Mouse (Mus musculus) midbrain, embryonic 12.5 days (tissue): ENCODE data around the gene Cggbp1. TPM values are rescaled to one million over a fixed set of nuclear protein-coding genes. Genes with fewer than 3 reads are reported as not detected.

Experiments used
- ATAC-seq: fragments of 200-750 bp; cut with Nextera tagmentation; 2 replicates; pipeline ENCODE4 v1.8.0; 2017; ENCODE audit warnings: low read depth, moderate TSS enrichment, moderate library complexity; ENCODE audit not compliant: low FRiP score
- H3K27ac ChIP-seq: fragments of 300-500 bp; sonication (generic); replicated peaks from 2 replicates; pipeline ENCODE4 v1.5.1; 2016; ENCODE audit warnings: mild to moderate bottlenecking
- H3K27me3 ChIP-seq: fragments of 300-500 bp; sonication (generic); 2 replicates; pipeline ENCODE4 v1.6.1; 2016; ENCODE audit warnings: mild to moderate bottlenecking
- H3K36me3 ChIP-seq: fragments of 300-500 bp; sonication (generic); 2 replicates; pipeline ENCODE4 v1.6.1; 2016
- H3K4me1 ChIP-seq: fragments of 300-500 bp; sonication (generic); 2 replicates; pipeline ENCODE4 v1.6.1; 2016
- H3K4me2 ChIP-seq: fragments of 300-500 bp; sonication (generic); replicated peaks from 2 replicates; pipeline ENCODE4 v1.6.1; 2016; ENCODE audit warnings: mild to moderate bottlenecking, moderate library complexity
- H3K4me3 ChIP-seq: fragments of 300-500 bp; sonication (generic); 2 replicates; pipeline ENCODE4 v1.5.1; 2016; ENCODE audit warnings: mild to moderate bottlenecking
- H3K9ac ChIP-seq: fragments of 300-500 bp; sonication (generic); replicated peaks from 2 replicates; pipeline ENCODE4 v1.6.1; 2016; ENCODE audit warnings: mild to moderate bottlenecking, moderate library complexity
- H3K9me3 ChIP-seq: fragments of 300-500 bp; sonication (generic); 2 replicates; pipeline ENCODE4 v1.6.1; 2016; ENCODE audit warnings: mild to moderate bottlenecking
- WGBS: fragments of 180-500 bp; shearing (Covaris S2); methylation state at CpG from one replicate; pipeline ENCODE4 v1.1.7; 2016; 5-methylcytosine and 5-hydroxymethylcytosine counted together
- polyA plus RNA-seq: library from polyadenylated mRNA; unstranded; fragments of >200 nt; fragmentation: Nextera tagmentation; extraction: Ambion mirVana; gene quantifications from 2 replicates; pipeline ENCODE4 v1.2.1, GENCODE M21; 2016

The Cggbp1 gene
- polyA plus RNA-seq = 114 and 116 TPM in 2 replicates

GRCm38 (mm10) chr16:64851563-64852362, at the start of gene Cggbp1, which contains the start of gene Zfp654:
Gene Cggbp1 (plus strand): TSS chr16:64851996.
Gene Zfp654 (minus strand): TSS chr16:64851652.
- Histone ChIP-seq H3K9ac (peak within 1 kb of the TSS; percentile 93), H3K4me3 (peak within 1 kb of the TSS; percentile 81), H3K27ac (peak within 1 kb of the TSS; percentile 97), H3K4me2 (peak within 1 kb of the TSS; percentile 95), H3K27me3 (no peaks in the 10 kb centered on the region), H3K9me3 (no peaks in the 10 kb centered on the region), H3K4me1 (peaks cover 22% of the 10 kb centered on the region), H3K36me3 (peaks cover 15% of the 10 kb centered on the region)
- WGBS = under 1% methylated on average over 64 of the region's 85 CpGs
- ATAC-seq = peak; percentile 100

- H3K27ac ChIP-seq = no peak overlapping the region
- H3K4me3 ChIP-seq = no peak overlapping the region
- ATAC-seq = no peak
- 90% methylated on average over 3 of the region's 3 CpGs for WGBS
- H3K36me3 ChIP-seq = peaks cover 10% of the 10 kb centered on the region; the same call in 1 of the 2 replicates
- H3K27me3 ChIP-seq = no peaks in the 10 kb centered on the region
- H3K4me2 ChIP-seq = no peak overlapping the region
- H3K4me1 ChIP-seq = no peaks in the 10 kb centered on the region
- 0 out of 2 replicates have a peak, but pooled peaks cover 3% of the 10 kb centered on the region for H3K9me3 ChIP-seq
- H3K9ac ChIP-seq = no peak overlapping the region
Measured at GRCm38 (mm10) chr16:64803041-64803440, 48.8 kb upstream of the Cggbp1 start.

GRCm38 (mm10) chr16:64817094-64817765, 34.6 kb upstream of the Cggbp1 start:
- H3K4me3 ChIP-seq = no peak overlapping the region
- 95% methylated on average over 3 of the region's 3 CpGs for whole genome bisulfite sequencing
- H3K27ac ChIP-seq = no peak overlapping the region
- H3K4me2 ChIP-seq = no peak overlapping the region
- no peak for ATAC-seq
- H3K36me3 ChIP-seq = peaks cover 7% of the 10 kb centered on the region
- no peaks in the 10 kb centered on the region for H3K27me3 ChIP-seq
- H3K4me1 ChIP-seq = no peaks in the 10 kb centered on the region
- H3K9me3 ChIP-seq = no peaks in the 10 kb centered on the region
- no peak overlapping the region for H3K9ac ChIP-seq

GRCm38 (mm10) chr16:64823890-64824289, 27.9 kb upstream of the Cggbp1 start:
- no peaks in the 10 kb centered on the region for H3K4me1 ChIP-seq
- H3K9ac ChIP-seq = no peak overlapping the region
- peaks cover 4% of the 10 kb centered on the region; the same call in 1 of the 2 replicates for H3K36me3 ChIP-seq
- no peak for ATAC-seq
- no peaks in the 10 kb centered on the region for H3K9me3 ChIP-seq
- WGBS = 98% methylated on average over 1 of the region's 1 CpGs
- no peak overlapping the region for H3K27ac ChIP-seq
- H3K4me2 ChIP-seq = no peak overlapping the region
- H3K27me3 ChIP-seq = no peaks in the 10 kb centered on the region
- H3K4me3 ChIP-seq = no peak overlapping the region

DNA sequence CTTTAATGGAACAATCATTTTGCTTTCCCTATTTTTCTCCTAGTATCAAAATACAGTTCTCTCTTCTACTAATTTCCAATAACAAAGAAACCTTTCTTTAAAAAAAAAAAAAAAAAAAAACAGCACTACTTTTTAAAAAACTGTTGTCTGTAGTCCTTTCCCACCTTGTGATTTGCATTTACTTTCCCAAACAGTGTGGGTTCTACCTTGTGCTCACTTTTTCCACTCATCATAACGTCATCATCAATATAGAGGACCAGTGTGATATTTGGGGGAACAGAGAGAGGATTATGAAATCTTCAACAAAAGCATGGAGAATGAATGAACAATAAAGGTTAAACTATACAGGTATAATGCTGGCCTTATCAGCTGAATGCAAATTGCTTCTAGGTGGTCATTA, 27.3 kb upstream of the Cggbp1 start:
- Histone ChIP-seq H3K27me3 (no peaks in the 10 kb centered on the region), H3K9ac (no peak overlapping the region), H3K9me3 (no peaks in the 10 kb centered on the region), H3K36me3 (peaks cover 4% of the 10 kb centered on the region; the same call in 1 of the 2 replicates), H3K4me2 (no peak overlapping the region), H3K4me3 (no peak overlapping the region), H3K4me1 (no peaks in the 10 kb centered on the region), H3K27ac (no peak overlapping the region)
- WGBS = 95% methylated on average over 1 of the region's 1 CpGs
- ATAC-seq = no peak

DNA sequence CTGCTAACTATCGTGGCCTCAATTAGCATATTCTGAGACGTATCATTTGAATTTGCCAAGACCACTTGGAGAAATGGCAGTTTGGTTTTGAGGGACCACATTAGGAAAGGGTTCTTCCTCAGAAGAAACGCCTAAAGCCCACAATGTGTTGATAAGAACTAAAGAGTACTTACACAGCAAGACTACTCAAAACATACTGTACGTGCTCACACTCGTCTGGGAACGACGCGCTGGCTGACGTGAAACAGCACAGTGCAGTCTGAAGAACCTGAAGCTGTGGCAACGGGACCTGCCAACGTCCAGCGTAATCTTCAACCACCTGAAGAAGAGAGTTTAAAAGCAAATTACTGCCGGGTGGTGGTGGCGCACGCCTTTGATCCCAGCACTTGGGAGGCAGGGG, 21.5 kb upstream of the Cggbp1 start:
- Histone ChIP-seq H3K9me3 (no peaks in the 10 kb centered on the region), H3K4me1 (no peaks in the 10 kb centered on the region), H3K4me2 (no peak overlapping the region), H3K9ac (no peak overlapping the region), H3K36me3 (peaks cover 4% of the 10 kb centered on the region; the same call in 1 of the 2 replicates), H3K4me3 (no peak overlapping the region), H3K27ac (no peak overlapping the region), H3K27me3 (no peaks in the 10 kb centered on the region)
- 92% methylated on average over 15 of the region's 15 CpGs for WGBS
- no peak for ATAC-seq

DNA sequence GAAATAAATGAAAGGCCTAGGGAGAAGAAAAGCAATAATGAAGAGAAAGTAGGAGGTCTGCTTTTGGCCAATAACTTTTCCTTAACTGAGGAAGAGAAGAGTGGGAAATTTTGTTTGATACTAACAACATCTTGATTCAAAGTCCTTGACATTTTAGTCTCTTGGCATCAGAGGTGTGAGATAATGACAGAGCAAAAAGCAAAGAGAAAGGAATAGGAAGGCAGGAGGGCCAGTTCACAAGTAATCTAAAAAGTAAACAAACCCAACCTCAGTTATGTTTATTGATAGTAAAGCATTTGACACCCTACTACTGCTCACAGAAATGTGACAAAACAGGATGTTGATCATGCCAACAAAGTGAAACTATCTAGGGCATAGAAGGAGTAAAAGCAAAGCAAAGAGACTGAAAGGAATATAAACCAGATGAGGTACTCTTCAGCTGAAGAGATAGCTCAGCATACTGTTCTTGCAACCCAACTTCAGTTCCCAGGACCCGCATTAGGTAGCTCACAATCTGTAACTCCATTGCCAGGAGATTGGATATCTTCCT, 15.7 kb upstream of the Cggbp1 start:
- no peaks in the 10 kb centered on the region for H3K4me1 ChIP-seq
- no peak overlapping the region for H3K4me2 ChIP-seq
- no peak overlapping the region for H3K27ac ChIP-seq
- no peaks in the 10 kb centered on the region for H3K36me3 ChIP-seq
- no peaks in the 10 kb centered on the region for H3K27me3 ChIP-seq
- 88% methylated on average over 1 of the region's 1 CpGs for WGBS
- no peaks in the 10 kb centered on the region for H3K9me3 ChIP-seq
- H3K9ac ChIP-seq = no peak overlapping the region
- no peak for ATAC-seq
- H3K4me3 ChIP-seq = no peak overlapping the region

- Histone ChIP-seq H3K4me3 (no peak overlapping the region), H3K9ac (no peak overlapping the region), H3K4me2 (no peak overlapping the region), H3K27me3 (no peaks in the 10 kb centered on the region), H3K36me3 (no peaks in the 10 kb centered on the region), H3K4me1 (no peaks in the 10 kb centered on the region), H3K9me3 (no peaks in the 10 kb centered on the region), H3K27ac (no peak overlapping the region)
- ATAC-seq = no peak
- 92% methylated on average over 2 of the region's 2 CpGs for WGBS
Measured at GRCm38 (mm10) chr16:64836709-64837108, 15.1 kb upstream of the Cggbp1 start.

DNA sequence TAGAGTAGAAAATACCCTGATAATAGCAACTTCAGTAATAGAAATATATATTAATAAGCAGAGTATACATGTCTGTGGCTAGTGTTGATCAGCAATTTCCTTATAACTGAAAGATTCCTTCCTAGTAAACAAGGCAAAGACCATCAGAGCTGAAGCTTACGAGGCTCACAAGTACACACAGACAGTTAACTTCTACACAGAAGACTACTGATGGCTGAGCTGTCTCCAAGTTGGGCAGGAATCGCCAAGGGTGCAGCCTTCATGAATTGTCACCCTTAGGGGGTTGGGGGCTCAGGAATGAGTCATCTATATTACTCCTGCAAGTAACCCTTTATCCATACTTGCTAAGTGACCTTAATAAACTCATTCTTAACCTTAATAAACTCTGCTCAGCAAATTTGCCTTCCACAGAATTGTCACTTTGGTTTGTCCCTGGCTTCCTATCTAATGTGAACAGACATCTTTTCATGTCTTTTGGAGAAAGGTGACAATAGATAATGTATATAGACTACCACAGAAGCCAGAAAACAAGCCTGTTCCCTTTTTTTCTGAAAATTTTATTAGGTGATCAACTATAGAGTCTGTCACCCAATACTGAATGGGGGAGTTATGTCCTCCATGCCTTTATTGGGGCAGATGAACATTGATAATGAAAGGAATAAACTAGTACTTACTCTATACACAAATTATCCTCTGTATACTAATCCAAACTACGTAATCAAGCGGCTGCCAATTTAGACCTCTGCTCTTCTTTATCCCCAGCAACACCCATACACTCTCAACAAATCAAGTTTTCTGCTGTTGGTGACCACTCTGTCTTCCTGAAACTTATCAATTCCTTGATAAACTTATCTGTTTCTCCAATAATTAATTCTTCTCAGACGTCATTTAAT, 10.1 kb upstream of the Cggbp1 start:
- H3K4me1 ChIP-seq = no peaks in the 10 kb centered on the region
- 88% methylated on average over 5 of the region's 5 CpGs for WGBS
- no peak for ATAC-seq

DNA sequence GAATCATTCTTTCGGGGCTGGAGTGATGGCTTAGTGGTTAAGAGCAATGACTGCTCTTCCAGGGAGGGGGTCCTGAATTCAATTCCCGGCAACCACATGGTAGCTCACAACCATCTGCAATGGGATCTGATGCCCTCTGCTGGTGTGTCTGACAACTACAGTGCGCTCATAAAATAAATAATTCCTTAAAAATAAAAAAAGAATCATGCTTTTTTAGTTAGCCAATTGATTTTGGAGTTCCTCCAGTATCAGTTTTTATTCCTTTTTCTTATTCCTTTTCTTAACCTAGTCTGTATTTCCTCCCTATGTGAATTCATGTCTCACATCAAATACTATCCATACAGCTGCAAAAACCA, 9.4 kb upstream of the Cggbp1 start:
- 94% methylated on average over 3 of the region's 3 CpGs for WGBS
- H3K36me3 ChIP-seq = no peaks in the 10 kb centered on the region
- no peak overlapping the region for H3K4me2 ChIP-seq
- H3K4me1 ChIP-seq = no peaks in the 10 kb centered on the region
- no peaks in the 10 kb centered on the region for H3K9me3 ChIP-seq
- ATAC-seq = no peak
- no peak overlapping the region for H3K9ac ChIP-seq
- H3K4me3 ChIP-seq = no peak overlapping the region
- no peak overlapping the region for H3K27ac ChIP-seq
- no peaks in the 10 kb centered on the region for H3K27me3 ChIP-seq

More for the DNA sequence above, 10.1 kb upstream of the Cggbp1 start:
- Histone ChIP-seq H3K9ac (no peak overlapping the region), H3K36me3 (no peaks in the 10 kb centered on the region), H3K27ac (no peak overlapping the region), H3K27me3 (no peaks in the 10 kb centered on the region), H3K4me3 (no peak overlapping the region), H3K4me2 (no peak overlapping the region), H3K9me3 (no peaks in the 10 kb centered on the region)

DNA sequence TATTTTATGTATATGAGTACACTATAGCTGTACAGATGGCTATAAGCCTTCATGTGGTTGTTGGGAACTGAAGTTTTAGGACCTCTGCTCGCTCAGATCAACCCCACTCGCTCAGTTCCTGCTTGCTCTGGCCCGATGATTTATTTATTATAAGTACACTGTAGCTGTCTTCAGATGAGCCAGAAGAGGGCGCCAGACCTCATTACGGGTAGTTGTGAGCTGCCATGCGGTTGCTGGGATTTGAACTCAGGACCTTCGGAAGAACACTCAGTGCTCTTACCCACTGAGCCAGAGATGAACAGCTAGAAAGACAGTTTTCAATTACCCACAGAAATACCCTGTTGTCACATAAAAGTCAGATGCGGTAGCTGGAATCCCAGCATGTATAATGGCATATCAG, 5.8 kb upstream of the Cggbp1 start:
- Histone ChIP-seq H3K27ac (no peak overlapping the region), H3K9ac (no peak overlapping the region), H3K36me3 (no peaks in the 10 kb centered on the region), H3K27me3 (no peaks in the 10 kb centered on the region), H3K4me1 (peaks cover 8% of the 10 kb centered on the region), H3K9me3 (no peaks in the 10 kb centered on the region), H3K4me3 (no peak overlapping the region), H3K4me2 (no peak overlapping the region)
- ATAC-seq = no peak
- 88% methylated on average over 8 of the region's 8 CpGs for WGBS
